Mouse (Mus musculus): Measurements from ENCODE around the gene Kdm4d. TPM values are rescaled to one million over a fixed set of nuclear protein-coding genes. Genes with fewer than 3 reads are reported as not detected.

Kdm4d gene
- polyA plus RNA-seq, 1 experiment from 2014 or later = 1.3 TPM

Other genes with a start within 250 kb of the Kdm4d start
- gene Sesn3, start 225.4 kb downstream of the Kdm4d start, polyA plus RNA-seq (2015; fragmentation: Nextera tagmentation; extraction: Ambion mirVana) = 14.5 and 15.6 TPM in 2 replicates
- gene Endod1, start 119.0 kb downstream of the Kdm4d start, polyA plus RNA-seq (2015; fragmentation: Nextera tagmentation; extraction: Ambion mirVana) = 25.8 and 27.4 TPM in 2 replicates
- gene Cwc15, start 135 bp upstream of the Kdm4d start, polyA plus RNA-seq (2015; fragmentation: Nextera tagmentation; extraction: Ambion mirVana) = 135 and 142 TPM in 2 replicates
- gene Amotl1, start 144.6 kb upstream of the Kdm4d start, polyA plus RNA-seq (2015; fragmentation: Nextera tagmentation; extraction: Ambion mirVana) = 10.6 and 11.8 TPM in 2 replicates
- gene Piwil4, start 240.3 kb upstream of the Kdm4d start, polyA plus RNA-seq (2015; fragmentation: Nextera tagmentation; extraction: Ambion mirVana) = 0.34 and 0.66 TPM in 2 replicates